Mouse (Mus musculus) stomach, embryonic 16.5 days (tissue): ENCODE results near the gene Traf3ip1. TPM values are rescaled to one million over a fixed set of nuclear protein-coding genes. Genes with fewer than 3 reads are reported as not detected.

Source experiments
- ATAC-seq: fragments of 200-750 bp; cut with Nextera tagmentation; 2 replicates; pipeline ENCODE4 v1.8.0; 2017; ENCODE audit warnings: moderate number of reproducible peaks, moderate TSS enrichment; ENCODE audit not compliant: insufficient read depth, low FRiP score
- H3K27ac ChIP-seq: fragments of 300-500 bp; sonication (generic); 2 replicates; pipeline ENCODE4 v1.5.1; 2014; ENCODE audit warnings: low read length
- H3K27me3 ChIP-seq: fragments of 300-500 bp; sonication (generic); 2 replicates; pipeline ENCODE4 v1.6.1; 2014; ENCODE audit warnings: low read length, control low read depth, mixed read lengths; ENCODE audit not compliant: control insufficient read depth, insufficient read depth
- H3K36me3 ChIP-seq: fragments of 300-500 bp; sonication (generic); 2 replicates; pipeline ENCODE4 v1.6.1; 2014; ENCODE audit warnings: low read length; ENCODE audit not compliant: control insufficient read depth, insufficient read depth
- H3K4me1 ChIP-seq: fragments of 300-500 bp; sonication (generic); 2 replicates; pipeline ENCODE4 v1.6.1; 2014; ENCODE audit warnings: low read length, control low read depth, mixed read lengths; ENCODE audit not compliant: control insufficient read depth, insufficient read depth
- H3K4me2 ChIP-seq: fragments of 300-500 bp; sonication (generic); 2 replicates; pipeline ENCODE4 v1.6.1; 2014; ENCODE audit warnings: low read depth, low read length, mixed read lengths
- H3K4me3 ChIP-seq: fragments of 300-500 bp; sonication (generic); replicated peaks from 2 replicates; pipeline ENCODE4 v1.5.1; 2014; ENCODE audit warnings: mild to moderate bottlenecking, low read length
- H3K9ac ChIP-seq: fragments of 300-500 bp; sonication (generic); 2 replicates; pipeline ENCODE4 v1.6.1; 2014; ENCODE audit warnings: low read length
- H3K9me3 ChIP-seq: fragments of 300-500 bp; sonication (generic); replicated peaks from 2 replicates; pipeline ENCODE4 v1.6.1; 2016; ENCODE audit warnings: low read length, control low read depth; ENCODE audit not compliant: control insufficient read depth
- WGBS: fragments of 180-500 bp; shearing (Covaris S2); extraction: QIAGEN DNeasy Blood & Tissue Kit; methylation state at CpG from one replicate; pipeline ENCODE4 v1.1.7; 2014; 5-methylcytosine and 5-hydroxymethylcytosine counted together
- polyA plus RNA-seq: library from polyadenylated mRNA; unstranded; fragments of >200 nt; fragmentation: Nextera tagmentation; extraction: Ambion mirVana; gene quantifications from 2 replicates; pipeline ENCODE4 v1.2.1, GENCODE M21; 2015

Gene Traf3ip1
- polyA plus RNA-seq, 1 experiment from 2014 or later: 7.9 TPM

DNA sequence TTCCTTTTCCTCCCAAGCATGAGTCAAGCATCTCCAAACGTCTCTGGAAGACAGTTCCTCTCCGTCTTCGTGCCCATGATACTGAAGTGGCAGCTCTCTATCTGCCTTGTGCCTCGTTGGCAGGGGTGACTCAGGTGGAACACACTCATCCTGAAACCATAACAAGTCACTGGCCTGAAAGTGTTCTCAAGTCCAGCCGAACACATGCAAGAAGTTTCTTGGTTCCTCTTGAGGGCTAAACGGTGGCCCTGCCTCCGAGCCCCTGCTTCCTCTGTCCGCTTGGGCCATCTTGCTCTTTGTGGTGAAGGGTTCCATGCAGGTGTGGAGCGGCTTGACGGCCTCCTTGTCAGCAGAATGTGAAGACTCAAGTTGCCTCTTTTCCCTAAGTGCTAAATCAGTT lies 78.0 kb downstream of the Traf3ip1 start:
- 78% methylated on average over 10 of the region's 10 CpGs for WGBS
- H3K36me3 ChIP-seq: no peaks in the 10 kb centered on the region
- H3K4me1 ChIP-seq: no peaks in the 10 kb centered on the region
- H3K4me3 ChIP-seq: no peak overlapping the region
- no peaks in the 10 kb centered on the region for H3K9me3 ChIP-seq
- H3K4me2 ChIP-seq: no peak overlapping the region
- no peaks in the 10 kb centered on the region for H3K27me3 ChIP-seq
- no peak overlapping the region for H3K9ac ChIP-seq
- no peak for ATAC-seq
- no peak overlapping the region for H3K27ac ChIP-seq

DNA sequence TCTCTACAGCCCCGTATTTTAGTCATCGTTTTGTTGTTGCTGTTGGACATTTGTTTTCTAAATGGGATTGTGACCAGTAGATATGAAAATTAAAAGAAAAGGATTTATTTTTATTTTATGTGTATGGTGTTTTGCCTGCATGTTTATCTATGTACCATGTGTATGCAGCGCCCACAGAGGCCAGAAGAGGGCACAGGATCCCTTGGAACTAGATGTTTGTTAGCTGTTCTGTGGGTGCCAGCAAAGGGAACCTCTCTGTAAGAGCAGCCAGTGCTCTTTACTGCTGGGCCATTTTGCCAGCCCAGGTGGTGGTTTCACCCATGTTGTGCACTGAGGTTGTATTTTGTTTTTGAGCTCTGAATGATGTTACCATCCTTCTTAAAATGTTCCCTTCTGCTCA lies 79.8 kb downstream of the Traf3ip1 start:
- Histone ChIP-seq H3K27ac (no peak overlapping the region), H3K4me1 (peaks cover 6% of the 10 kb centered on the region; the same call in 1 of the 2 replicates), H3K9me3 (no peaks in the 10 kb centered on the region), H3K4me3 (no peak overlapping the region), H3K9ac (no peak overlapping the region), H3K27me3 (no peaks in the 10 kb centered on the region), H3K36me3 (no peaks in the 10 kb centered on the region), H3K4me2 (no peak overlapping the region)
- ATAC-seq: no peak
- WGBS: 65% methylated on average over 3 of the region's 3 CpGs

DNA sequence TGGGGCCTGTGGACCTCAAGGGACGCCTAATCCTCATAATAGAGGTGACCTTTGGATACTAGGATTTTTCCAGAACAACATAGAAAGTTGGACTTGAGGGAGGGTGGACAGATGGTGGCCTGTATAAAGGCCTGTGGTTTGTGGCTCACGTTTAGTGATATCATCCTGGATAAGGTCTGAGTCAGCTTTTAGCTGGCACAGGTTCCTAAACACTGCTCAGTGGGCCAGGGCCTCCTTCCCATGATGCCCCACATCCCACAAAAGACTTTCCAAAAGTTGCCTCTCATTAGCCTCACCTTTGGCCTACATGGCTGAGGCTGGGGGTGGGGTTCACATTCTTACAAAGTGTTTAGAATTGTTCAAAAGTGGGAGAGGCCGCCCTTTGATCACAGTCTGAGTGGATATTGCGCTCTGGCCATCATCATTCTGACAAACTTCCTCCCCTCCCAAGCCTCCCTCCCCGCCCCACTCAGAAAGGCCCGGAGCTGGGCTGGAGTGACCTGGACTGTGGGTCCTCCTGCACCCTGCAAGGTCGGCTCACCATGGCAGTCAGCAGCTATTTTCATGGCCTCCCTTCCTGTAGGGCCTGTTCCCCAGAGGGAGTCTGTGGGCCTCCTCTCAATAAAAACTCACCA lies 83.6 kb downstream of the Traf3ip1 start:
- H3K9me3 ChIP-seq: no peaks in the 10 kb centered on the region
- peaks cover 6% of the 10 kb centered on the region; the same call in 1 of the 2 replicates for H3K4me1 ChIP-seq
- peak; percentile 65 for ATAC-seq
- no peak overlapping the region for H3K4me2 ChIP-seq
- no peaks in the 10 kb centered on the region for H3K27me3 ChIP-seq
- H3K4me3 ChIP-seq: no peak overlapping the region
- H3K9ac ChIP-seq: no peak overlapping the region
- no peak overlapping the region for H3K27ac ChIP-seq
- H3K36me3 ChIP-seq: no peaks in the 10 kb centered on the region
- 38% methylated on average over 7 of the region's 7 CpGs for WGBS

Other genes starting within 250 kb of the Traf3ip1 start
- gene Ube2f, start 244.3 kb upstream of the Traf3ip1 start, polyA plus RNA-seq: 66.6 and 69.3 TPM in 2 replicates
- gene Scly, start 196.3 kb upstream of the Traf3ip1 start, polyA plus RNA-seq: 18.1 and 18.2 TPM in 2 replicates
- gene Espnl, start 172.6 kb upstream of the Traf3ip1 start, polyA plus RNA-seq: 0.03 TPM in 1 of 2 replicates, not detected in the other
- gene Klhl30, start 143.6 kb upstream of the Traf3ip1 start, polyA plus RNA-seq: 0.37 and 2.6 TPM in 2 replicates
- 2.1 and 3.6 TPM in 2 replicates for gene Erfe, start 128.2 kb upstream of the Traf3ip1 start, polyA plus RNA-seq
- 113 and 115 TPM in 2 replicates for gene Ilkap, start 95.8 kb upstream of the Traf3ip1 start, polyA plus RNA-seq
- gene Hes6, start 80.6 kb upstream of the Traf3ip1 start, polyA plus RNA-seq: 58.6 and 67.2 TPM in 2 replicates
- gene Per2, start 35.3 kb upstream of the Traf3ip1 start, polyA plus RNA-seq: 7.7 and 8.9 TPM in 2 replicates
- gene Asb1, start 45.9 kb downstream of the Traf3ip1 start, polyA plus RNA-seq: 3.8 and 5.2 TPM in 2 replicates